Mouse (Mus musculus): ENCODE results near the gene Pagr1b. TPM values are rescaled to one million over a fixed set of nuclear protein-coding genes. Genes with fewer than 3 reads are reported as not detected.

Pagr1b gene
- 0.36 TPM in 1 of 2 replicates, not detected in the other for polyA plus RNA-seq (2015; fragmentation: Nextera tagmentation; extraction: Ambion mirVana)

- peak within 1 kb of the TSS; percentile 85 for H3K4me2 ChIP-seq (ENCODE audit: low read depth, low read length)
- H3K9ac ChIP-seq (ENCODE audit: low read length): peak within 1 kb of the TSS; percentile 91
- no peaks in the 10 kb centered on the region for H3K27me3 ChIP-seq (ENCODE audit: control insufficient read depth, insufficient read depth, low read length)
- H3K9me3 ChIP-seq (replicated peaks; ENCODE audit: control insufficient read depth, low read length): no peaks in the 10 kb centered on the region
- H3K4me1 ChIP-seq (ENCODE audit: control insufficient read depth, insufficient read depth, low read length): peaks cover 56% of the 10 kb centered on the region
- peak within 1 kb of the TSS; percentile 63 for H3K4me3 ChIP-seq (replicated peaks; ENCODE audit: low read length)
- H3K36me3 ChIP-seq (ENCODE audit: control insufficient read depth, insufficient read depth, low read length): peaks cover 8% of the 10 kb centered on the region; the same call in 1 of the 2 replicates
- peak within 1 kb of the TSS; percentile 98 for H3K27ac ChIP-seq (ENCODE audit: low read length)
- no peak for ATAC-seq (ENCODE audit: insufficient read depth, low FRiP score)
Measured at GRCm38 (mm10) chr7:127016481-127016485, at the start of gene Pagr1b. Gene Pagr1b, minus strand, starts transcription at chr7:127016484.

GRCm38 (mm10) chr7:127065538-127065937, 49.3 kb upstream of the Pagr1b start:
- no peaks in the 10 kb centered on the region for H3K4me1 ChIP-seq (ENCODE audit: control insufficient read depth, insufficient read depth, low read length)
- no peak overlapping the region for H3K4me3 ChIP-seq (replicated peaks; ENCODE audit: low read length)
- H3K4me2 ChIP-seq (ENCODE audit: low read depth, low read length): no peak overlapping the region
- H3K9ac ChIP-seq (ENCODE audit: low read length): no peak overlapping the region
- WGBS: 77% methylated on average over 6 of the region's 6 CpGs
- H3K9me3 ChIP-seq (replicated peaks; ENCODE audit: control insufficient read depth, low read length): 0 out of 2 replicates have a peak, but pooled peaks cover 3% of the 10 kb centered on the region
- no peaks in the 10 kb centered on the region for H3K36me3 ChIP-seq (ENCODE audit: control insufficient read depth, insufficient read depth, low read length)
- ATAC-seq (ENCODE audit: insufficient read depth, low FRiP score): no peak
- H3K27ac ChIP-seq (ENCODE audit: low read length): no peak overlapping the region
- H3K27me3 ChIP-seq (ENCODE audit: control insufficient read depth, insufficient read depth, low read length): no peaks in the 10 kb centered on the region

DNA sequence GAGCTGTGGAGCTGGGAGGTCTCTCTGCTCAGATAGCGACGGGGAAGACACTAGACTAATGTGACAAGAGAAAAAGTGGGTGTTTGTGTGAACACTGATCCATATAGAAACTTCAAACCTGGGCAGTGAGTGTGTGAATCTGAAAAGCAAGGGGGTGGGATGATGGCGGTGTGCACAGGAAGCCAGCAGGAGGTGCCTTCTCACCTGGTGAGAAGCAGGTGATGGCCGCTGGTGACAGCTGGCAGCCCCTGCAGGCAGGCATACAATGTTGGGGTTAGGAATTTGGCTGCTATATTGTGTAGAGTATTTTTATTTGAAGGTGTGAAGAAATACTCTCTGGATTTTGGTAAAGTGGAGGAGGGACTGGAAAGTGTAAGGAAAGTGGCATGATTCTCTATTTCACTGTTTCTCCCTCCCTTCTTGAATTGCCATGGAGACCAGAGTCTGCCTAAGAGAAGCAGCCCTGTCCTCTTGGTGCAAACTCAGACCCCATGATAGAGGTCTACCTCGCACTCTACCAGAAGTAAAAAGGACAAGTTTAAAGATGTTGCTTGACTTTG, 38.8 kb upstream of the Pagr1b start:
- 53% methylated on average over 5 of the region's 5 CpGs for whole genome bisulfite sequencing
- ATAC-seq (ENCODE audit: insufficient read depth, low FRiP score): no peak
- Histone ChIP-seq H3K27me3 (ENCODE audit: control insufficient read depth, insufficient read depth, low read length) (no peaks in the 10 kb centered on the region), H3K36me3 (ENCODE audit: control insufficient read depth, insufficient read depth, low read length) (no peaks in the 10 kb centered on the region), H3K4me1 (ENCODE audit: control insufficient read depth, insufficient read depth, low read length) (no peaks in the 10 kb centered on the region), H3K9me3 (replicated peaks; ENCODE audit: control insufficient read depth, low read length) (no peaks in the 10 kb centered on the region), H3K9ac (ENCODE audit: low read length) (no peak overlapping the region), H3K27ac (ENCODE audit: low read length) (no peak overlapping the region), H3K4me3 (replicated peaks; ENCODE audit: low read length) (no peak overlapping the region), H3K4me2 (ENCODE audit: low read depth, low read length) (no peak overlapping the region)

DNA sequence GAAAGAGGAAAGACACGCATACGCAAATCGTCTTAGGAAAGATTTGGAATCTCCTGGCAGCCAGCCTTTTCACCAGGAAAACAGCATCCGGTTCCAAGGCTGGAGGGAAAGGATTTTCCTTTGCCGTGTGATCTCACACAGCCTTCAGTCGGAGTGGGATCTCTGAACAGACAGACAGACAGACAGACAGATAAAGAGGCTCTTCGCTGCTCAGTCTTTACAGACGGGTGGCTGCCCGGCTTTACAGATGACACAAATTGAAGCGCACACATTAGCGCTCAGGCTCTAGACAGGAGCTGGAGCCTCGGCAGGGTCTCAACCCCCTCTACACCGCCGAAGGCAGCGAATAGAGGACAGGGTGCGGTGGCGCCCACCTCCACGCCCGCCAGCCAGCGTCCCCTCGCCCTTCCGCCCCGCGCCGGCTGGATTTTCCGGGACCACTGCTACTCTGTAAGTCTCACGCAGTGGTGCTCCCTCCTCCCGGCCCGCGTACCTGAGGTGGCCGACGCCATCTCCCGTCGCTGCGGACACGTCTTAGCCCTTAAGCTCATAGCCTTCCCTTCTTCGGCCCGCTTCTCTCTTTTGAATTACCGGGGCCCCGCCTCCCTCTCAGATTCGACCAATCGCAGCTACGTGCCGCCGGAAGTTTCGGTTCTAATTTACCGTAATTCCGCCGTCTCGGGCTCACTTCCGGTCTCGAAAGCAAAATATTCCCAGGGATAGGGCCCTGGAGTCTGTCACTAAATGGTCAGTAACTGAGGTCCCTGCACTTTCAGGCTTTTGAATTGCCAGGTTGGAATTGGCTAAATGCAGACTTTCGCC, 25.8 kb upstream of the Pagr1b start, which contains the start of gene Kif22:
TSS of gene Kif22 (minus strand) at position 621 of the 822 bp plus-strand sequence.
- Histone ChIP-seq H3K4me3 (replicated peaks; ENCODE audit: low read length) (peak within 1 kb of the TSS; percentile 88), H3K36me3 (ENCODE audit: control insufficient read depth, insufficient read depth, low read length) (no peaks in the 10 kb centered on the region), H3K27me3 (ENCODE audit: control insufficient read depth, insufficient read depth, low read length) (no peaks in the 10 kb centered on the region), H3K27ac (ENCODE audit: low read length) (peak within 1 kb of the TSS; percentile 64), H3K4me2 (ENCODE audit: low read depth, low read length) (peak within 1 kb of the TSS; percentile 71), H3K4me1 (ENCODE audit: control insufficient read depth, insufficient read depth, low read length) (peaks cover 11% of the 10 kb centered on the region), H3K9me3 (replicated peaks; ENCODE audit: control insufficient read depth, low read length) (no peaks in the 10 kb centered on the region), H3K9ac (ENCODE audit: low read length) (peak within 1 kb of the TSS; percentile 88)
- ATAC-seq (ENCODE audit: insufficient read depth, low FRiP score): peak; percentile 89
- under 1% methylated on average over 53 of the region's 53 CpGs for WGBS

DNA sequence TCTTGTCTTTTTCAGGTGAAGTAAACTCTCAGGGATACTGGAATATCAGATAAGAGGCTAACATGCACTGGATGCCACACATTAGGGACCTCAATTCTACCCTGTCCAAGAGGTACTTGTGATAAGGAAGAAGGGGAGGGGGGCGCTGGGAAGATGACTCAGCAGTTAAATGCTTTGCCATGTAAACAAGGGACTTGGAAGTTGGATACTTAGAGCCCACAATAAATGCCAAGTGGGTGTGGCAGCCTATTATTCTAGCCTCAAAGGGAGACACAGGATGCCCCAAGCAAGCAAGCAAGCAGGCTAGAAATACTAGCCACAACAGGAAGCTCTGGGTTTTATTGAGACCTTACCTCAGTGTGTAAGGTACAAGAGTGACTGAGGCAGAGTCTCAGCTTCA, 15.0 kb upstream of the Pagr1b start:
- Histone ChIP-seq H3K4me2 (ENCODE audit: low read depth, low read length) (no peak overlapping the region), H3K9ac (ENCODE audit: low read length) (no peak overlapping the region), H3K4me3 (replicated peaks; ENCODE audit: low read length) (no peak overlapping the region), H3K27me3 (ENCODE audit: control insufficient read depth, insufficient read depth, low read length) (no peaks in the 10 kb centered on the region), H3K9me3 (replicated peaks; ENCODE audit: control insufficient read depth, low read length) (no peaks in the 10 kb centered on the region), H3K36me3 (ENCODE audit: control insufficient read depth, insufficient read depth, low read length) (0 out of 2 replicates have a peak, but pooled peaks cover 3% of the 10 kb centered on the region), H3K4me1 (ENCODE audit: control insufficient read depth, insufficient read depth, low read length) (peaks cover 5% of the 10 kb centered on the region), H3K27ac (ENCODE audit: low read length) (no peak overlapping the region)
- WGBS: 77% methylated on average over 1 of the region's 1 CpGs
- no peak for ATAC-seq (ENCODE audit: insufficient read depth, low FRiP score)

GRCm38 (mm10) chr7:127030172-127030571, 13.9 kb upstream of the Pagr1b start:
- Histone ChIP-seq H3K27ac (ENCODE audit: low read length) (no peak overlapping the region), H3K9me3 (replicated peaks; ENCODE audit: control insufficient read depth, low read length) (no peaks in the 10 kb centered on the region), H3K36me3 (ENCODE audit: control insufficient read depth, insufficient read depth, low read length) (0 out of 2 replicates have a peak, but pooled peaks cover 3% of the 10 kb centered on the region), H3K4me3 (replicated peaks; ENCODE audit: low read length) (no peak overlapping the region), H3K27me3 (ENCODE audit: control insufficient read depth, insufficient read depth, low read length) (no peaks in the 10 kb centered on the region), H3K4me1 (ENCODE audit: control insufficient read depth, insufficient read depth, low read length) (peaks cover 5% of the 10 kb centered on the region), H3K9ac (ENCODE audit: low read length) (no peak overlapping the region), H3K4me2 (ENCODE audit: low read depth, low read length) (no peak overlapping the region)
- WGBS: 100% methylated on average over 1 of the region's 1 CpGs
- no peak for ATAC-seq (ENCODE audit: insufficient read depth, low FRiP score)

GRCm38 (mm10) chr7:127027885-127028284, 11.6 kb upstream of the Pagr1b start:
- 60% methylated on average over 8 of the region's 8 CpGs for WGBS
- H3K4me3 ChIP-seq (replicated peaks; ENCODE audit: low read length): peak overlapping the region; percentile 93
- peak overlapping the region; percentile 90 for H3K4me2 ChIP-seq (ENCODE audit: low read depth, low read length)
- H3K9me3 ChIP-seq (replicated peaks; ENCODE audit: control insufficient read depth, low read length): no peaks in the 10 kb centered on the region
- H3K4me1 ChIP-seq (ENCODE audit: control insufficient read depth, insufficient read depth, low read length): peaks cover 26% of the 10 kb centered on the region
- no peak for ATAC-seq (ENCODE audit: insufficient read depth, low FRiP score)
- peaks cover 5% of the 10 kb centered on the region; the same call in 1 of the 2 replicates for H3K36me3 ChIP-seq (ENCODE audit: control insufficient read depth, insufficient read depth, low read length)
- H3K9ac ChIP-seq (ENCODE audit: low read length): peak overlapping the region; percentile 68
- no peaks in the 10 kb centered on the region for H3K27me3 ChIP-seq (ENCODE audit: control insufficient read depth, insufficient read depth, low read length)
- H3K27ac ChIP-seq (ENCODE audit: low read length): peak overlapping the region; percentile 95

GRCm38 (mm10) chr7:127026984-127027726, 10.9 kb upstream of the Pagr1b start, which contains the start of gene Maz:
Gene Maz, minus strand, starts transcription at chr7:127027037.
- WGBS: under 1% methylated on average over 49 of the region's 63 CpGs
- H3K9me3 ChIP-seq (replicated peaks; ENCODE audit: control insufficient read depth, low read length): no peaks in the 10 kb centered on the region
- peaks cover 7% of the 10 kb centered on the region; the same call in 1 of the 2 replicates for H3K36me3 ChIP-seq (ENCODE audit: control insufficient read depth, insufficient read depth, low read length)
- H3K4me3 ChIP-seq (replicated peaks; ENCODE audit: low read length): peak within 1 kb of the TSS; percentile 93
- peak within 1 kb of the TSS; percentile 99 for H3K9ac ChIP-seq (ENCODE audit: low read length)
- no peaks in the 10 kb centered on the region for H3K27me3 ChIP-seq (ENCODE audit: control insufficient read depth, insufficient read depth, low read length)
- peak; percentile 91 for ATAC-seq (ENCODE audit: insufficient read depth, low FRiP score)
- H3K4me2 ChIP-seq (ENCODE audit: low read depth, low read length): peak within 1 kb of the TSS; percentile 90
- peaks cover 31% of the 10 kb centered on the region for H3K4me1 ChIP-seq (ENCODE audit: control insufficient read depth, insufficient read depth, low read length)
- peak within 1 kb of the TSS; percentile 95 for H3K27ac ChIP-seq (ENCODE audit: low read length)

DNA sequence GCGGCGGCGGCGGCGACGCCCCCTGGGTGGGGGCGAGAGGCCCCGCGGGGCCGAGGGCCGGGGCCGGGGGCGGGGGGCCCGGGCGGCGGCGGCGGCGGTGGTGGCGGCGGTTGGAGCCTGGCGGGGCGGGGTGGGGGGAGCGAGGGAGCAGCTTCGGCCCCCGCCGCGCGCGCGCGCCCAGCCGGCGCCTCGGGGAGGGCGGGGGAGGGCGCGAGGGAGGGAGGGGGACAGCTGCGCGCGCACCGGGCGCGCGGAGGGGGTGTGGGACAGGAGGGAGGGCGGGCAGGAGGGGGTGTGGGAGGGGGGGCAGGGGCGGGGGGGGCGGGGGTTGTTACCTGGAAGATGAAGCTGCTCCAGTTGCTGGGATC, 10.3 kb upstream of the Pagr1b start:
- ATAC-seq (ENCODE audit: insufficient read depth, low FRiP score): no peak; the same call in 1 of the 2 replicates
- Histone ChIP-seq H3K27ac (ENCODE audit: low read length) (peak overlapping the region; percentile 95), H3K4me2 (ENCODE audit: low read depth, low read length) (peak overlapping the region; percentile 90), H3K9ac (ENCODE audit: low read length) (peak overlapping the region; percentile 99), H3K4me1 (ENCODE audit: control insufficient read depth, insufficient read depth, low read length) (peaks cover 36% of the 10 kb centered on the region), H3K4me3 (replicated peaks; ENCODE audit: low read length) (peak overlapping the region; percentile 93), H3K36me3 (ENCODE audit: control insufficient read depth, insufficient read depth, low read length) (peaks cover 7% of the 10 kb centered on the region; the same call in 1 of the 2 replicates), H3K27me3 (ENCODE audit: control insufficient read depth, insufficient read depth, low read length) (no peaks in the 10 kb centered on the region), H3K9me3 (replicated peaks; ENCODE audit: control insufficient read depth, low read length) (no peaks in the 10 kb centered on the region)
- 0% methylated on average over 6 of the region's 48 CpGs for WGBS

Measured in stomach, embryonic 16.5 days (tissue).